Mouse (Mus musculus) thymus, adult 2 months (tissue): ENCODE results near the gene Cobl.

Experiments
- CTCF ChIP-seq: fragments of 200-500 bp; IDR thresholded peaks from 2 replicates; pipeline ENCODE4 v1.5.1; 2012; ENCODE audit warnings: mild to moderate bottlenecking, control low read depth, low read length, moderate library complexity, borderline replicate concordance; ENCODE audit not compliant: control insufficient read depth, poor library complexity, insufficient read depth; ENCODE audit errors: extremely low read depth
- POLR2A ChIP-seq: fragments of 200-500 bp; IDR thresholded peaks from 2 replicates; pipeline ENCODE4 v1.6.1; 2012; ENCODE audit warnings: mild to moderate bottlenecking, low read length, control low read depth, moderate library complexity; ENCODE audit not compliant: control insufficient read depth, poor library complexity, insufficient read depth; ENCODE audit errors: extremely low read depth

GRCm38 (mm10) chr11:12231481-12232035 lies 233.2 kb downstream of the Cobl start:
- TF ChIP-seq POLR2A (no peak), CTCF (no peak)
